Mouse (Mus musculus) lung, embryonic 14.5 days (tissue): ENCODE measurements around the gene Apoc4. TPM values are rescaled to one million over a fixed set of nuclear protein-coding genes. Genes with fewer than 3 reads are reported as not detected.

Experiments used
- ATAC-seq: fragments of 200-750 bp; cut with Nextera tagmentation; 2 replicates; pipeline ENCODE4 v1.8.0; 2017; ENCODE audit warnings: mild to moderate bottlenecking, moderate TSS enrichment, moderate library complexity; ENCODE audit not compliant: insufficient read depth
- DNase-seq: peaks from one replicate; pipeline ENCODE4 v3.0.0-alpha.2; 2015
- H3K27ac ChIP-seq: fragments of 300-500 bp; sonication (generic); 2 replicates; pipeline ENCODE4 v1.5.1; 2014; ENCODE audit warnings: low read depth, mild to moderate bottlenecking, moderate library complexity
- H3K27me3 ChIP-seq: fragments of 300-500 bp; sonication (generic); 2 replicates; pipeline ENCODE4 v1.6.1; 2014; ENCODE audit warnings: low read length, control low read depth; ENCODE audit not compliant: insufficient read depth
- H3K36me3 ChIP-seq: fragments of 300-500 bp; sonication (generic); 2 replicates; pipeline ENCODE4 v1.6.1; 2014; ENCODE audit warnings: control low read depth; ENCODE audit not compliant: insufficient read depth
- H3K4me1 ChIP-seq: fragments of 300-500 bp; sonication (generic); 2 replicates; pipeline ENCODE4 v1.6.1; 2014; ENCODE audit warnings: antibody characterized with exemption, control low read depth; ENCODE audit not compliant: insufficient read depth
- H3K4me2 ChIP-seq: fragments of 300-500 bp; sonication (generic); 2 replicates; pipeline ENCODE4 v1.6.1; 2014; ENCODE audit warnings: mild to moderate bottlenecking
- H3K4me3 ChIP-seq: fragments of 300-500 bp; sonication (generic); 2 replicates; pipeline ENCODE4 v1.5.1; 2014; ENCODE audit warnings: low read depth, low read length
- H3K9ac ChIP-seq: fragments of 300-500 bp; sonication (generic); 2 replicates; pipeline ENCODE4 v1.6.1; 2014
- H3K9me3 ChIP-seq: fragments of 300-500 bp; sonication (generic); 2 replicates; pipeline ENCODE4 v1.6.1; 2016; ENCODE audit warnings: low read depth, low read length, control low read depth
- CTCF ChIP-seq: IDR thresholded peaks from 2 replicates; pipeline ENCODE4 v1.5.1; 2016; ENCODE audit warnings: antibody characterized with exemption, low read depth
- WGBS: fragments of 180-500 bp; shearing (Covaris S2); extraction: QIAGEN DNeasy Blood & Tissue Kit; methylation state at CpG from one replicate; pipeline ENCODE4 v1.1.7; 2014; 5-methylcytosine and 5-hydroxymethylcytosine counted together
- polyA plus RNA-seq: library from polyadenylated mRNA; unstranded; fragments of >200 nt; fragmentation: Nextera tagmentation; extraction: Ambion mirVana; gene quantifications from 2 replicates; pipeline ENCODE4 v1.2.1, GENCODE M21; 2014

The Apoc4 gene
- polyA plus RNA-seq, 1 experiment from 2014 or later, result 0.30 TPM

GRCm38 (mm10) chr7:19716822-19717221 lies 35.5 kb upstream of the Apoc4 start:
- Histone ChIP-seq H3K4me2 (peak overlapping the region; percentile 71; the same call in 1 of the 2 replicates), H3K4me3 (no peak overlapping the region), H3K4me1 (no peaks in the 10 kb centered on the region), H3K9ac (no peak overlapping the region), H3K27ac (no peak overlapping the region), H3K36me3 (peaks cover 59% of the 10 kb centered on the region), H3K9me3 (peaks cover 8% of the 10 kb centered on the region), H3K27me3 (no peaks in the 10 kb centered on the region)
- 63% methylated on average over 2 of the region's 2 CpGs for WGBS
- no peak for TF ChIP-seq CTCF
- DNase-seq (no peak), ATAC-seq (no peak)

DNA sequence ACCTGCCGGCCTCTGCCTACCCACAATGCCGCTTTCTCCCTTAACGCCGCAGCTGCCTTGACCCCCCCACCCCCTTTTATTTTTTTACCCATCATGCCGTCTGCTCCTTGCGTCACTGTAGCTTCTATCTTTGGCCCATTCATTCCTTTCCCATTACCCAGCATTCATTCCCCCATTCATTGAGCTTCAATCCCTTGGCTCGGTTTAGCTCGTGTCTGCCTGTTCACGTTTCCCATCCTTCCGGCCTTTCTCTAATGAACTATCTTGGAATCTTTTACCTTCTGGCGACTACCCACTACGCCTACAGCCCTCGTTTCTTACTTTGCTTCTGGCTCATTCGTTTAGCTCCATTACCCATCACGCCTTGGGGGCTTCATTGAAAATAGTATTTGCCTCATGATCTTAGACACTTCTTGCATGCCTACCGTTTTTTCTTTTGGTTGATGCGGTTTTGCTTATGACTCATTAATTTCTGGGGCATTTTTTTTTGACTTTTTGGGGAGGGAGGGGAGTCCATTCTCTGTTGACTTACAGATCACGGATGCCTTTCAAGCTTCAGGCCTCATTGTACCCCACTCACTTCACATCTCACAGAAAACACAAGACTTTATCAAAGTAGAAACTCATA lies 34.9 kb upstream of the Apoc4 start:
- 5% methylated on average over 18 of the region's 18 CpGs for WGBS
- Histone ChIP-seq H3K9ac (peak overlapping the region; percentile 24), H3K4me2 (peak overlapping the region; percentile 71), H3K27me3 (no peaks in the 10 kb centered on the region), H3K4me1 (no peaks in the 10 kb centered on the region), H3K36me3 (peaks cover 60% of the 10 kb centered on the region), H3K4me3 (peak overlapping the region; percentile 33), H3K27ac (peak overlapping the region; percentile 87), H3K9me3 (peaks cover 2% of the 10 kb centered on the region)
- DNase-seq (no peak), ATAC-seq (no peak)
- no peak for TF ChIP-seq CTCF

- under 1% methylated on average over 49 of the region's 59 CpGs for WGBS
- TF ChIP-seq CTCF, result no peak
- Histone ChIP-seq H3K27me3 (no peaks in the 10 kb centered on the region), H3K36me3 (peaks cover 65% of the 10 kb centered on the region), H3K9me3 (no peaks in the 10 kb centered on the region), H3K4me3 (peak within 1 kb of the TSS; percentile 98), H3K27ac (peak within 1 kb of the TSS; percentile 87), H3K4me2 (peak within 1 kb of the TSS; percentile 76), H3K4me1 (no peaks in the 10 kb centered on the region), H3K9ac (peak within 1 kb of the TSS; percentile 88)
- ATAC-seq (peak; percentile 99), DNase-seq (peak; percentile 100)
Measured at GRCm38 (mm10) chr7:19715239-19716054, 34.2 kb upstream of the Apoc4 start, which contains the start of gene Tomm40. Tomm40 (minus strand) TSS chr7:19715438.

- ATAC-seq (no peak), DNase-seq (no peak)
- Histone ChIP-seq H3K9me3 (no peaks in the 10 kb centered on the region), H3K4me1 (no peaks in the 10 kb centered on the region), H3K9ac (peak overlapping the region; percentile 88), H3K27ac (peak overlapping the region; percentile 74), H3K4me2 (peak overlapping the region; percentile 76), H3K36me3 (peaks cover 65% of the 10 kb centered on the region), H3K4me3 (peak overlapping the region; percentile 98), H3K27me3 (no peaks in the 10 kb centered on the region)
- WGBS, result under 1% methylated on average over 36 of the region's 39 CpGs
- TF ChIP-seq CTCF, result no peak
Measured at GRCm38 (mm10) chr7:19714836-19715235, 33.6 kb upstream of the Apoc4 start.

- Histone ChIP-seq H3K27me3 (no peaks in the 10 kb centered on the region), H3K36me3 (peaks cover 65% of the 10 kb centered on the region), H3K4me2 (peak overlapping the region; percentile 76; the same call in 1 of the 2 replicates), H3K9me3 (no peaks in the 10 kb centered on the region), H3K4me1 (no peaks in the 10 kb centered on the region), H3K27ac (no peak overlapping the region), H3K4me3 (no peak overlapping the region; the same call in 1 of the 2 replicates), H3K9ac (no peak overlapping the region)
- DNase-seq, result no peak
- TF ChIP-seq CTCF, result no peak
- no peak for ATAC-seq
- 86% methylated on average over 9 of the region's 9 CpGs for WGBS
Measured at GRCm38 (mm10) chr7:19713598-19713997, 32.3 kb upstream of the Apoc4 start.

- Histone ChIP-seq H3K9me3 (no peaks in the 10 kb centered on the region), H3K27ac (no peak overlapping the region), H3K9ac (no peak overlapping the region), H3K4me3 (no peak overlapping the region), H3K4me2 (no peak overlapping the region; the same call in 1 of the 2 replicates), H3K36me3 (peaks cover 66% of the 10 kb centered on the region), H3K27me3 (no peaks in the 10 kb centered on the region), H3K4me1 (no peaks in the 10 kb centered on the region)
- peak; percentile 62 for TF ChIP-seq CTCF
- WGBS, result 37% methylated on average over 4 of the region's 4 CpGs
- ATAC-seq (no peak), DNase-seq (peak; percentile 42)
Measured at GRCm38 (mm10) chr7:19713196-19713595, 31.9 kb upstream of the Apoc4 start.

- H3K27me3 ChIP-seq, result no peaks in the 10 kb centered on the region
- H3K36me3 ChIP-seq, result peaks cover 68% of the 10 kb centered on the region
- no peaks in the 10 kb centered on the region for H3K4me1 ChIP-seq
- TF ChIP-seq CTCF, result peak; percentile 59
- H3K9ac ChIP-seq, result no peak overlapping the region
- H3K4me2 ChIP-seq, result no peak overlapping the region
- no peak for ATAC-seq
- H3K27ac ChIP-seq, result no peak overlapping the region
- no peaks in the 10 kb centered on the region for H3K9me3 ChIP-seq
- no peak overlapping the region for H3K4me3 ChIP-seq
- 68% methylated on average over 4 of the region's 4 CpGs for WGBS
- peak; percentile 63 for DNase-seq
Measured at GRCm38 (mm10) chr7:19712414-19712813, 31.1 kb upstream of the Apoc4 start.
